11 mouse cellular contexts compared by ENCODE assay signal in the genomic region with DNA sequence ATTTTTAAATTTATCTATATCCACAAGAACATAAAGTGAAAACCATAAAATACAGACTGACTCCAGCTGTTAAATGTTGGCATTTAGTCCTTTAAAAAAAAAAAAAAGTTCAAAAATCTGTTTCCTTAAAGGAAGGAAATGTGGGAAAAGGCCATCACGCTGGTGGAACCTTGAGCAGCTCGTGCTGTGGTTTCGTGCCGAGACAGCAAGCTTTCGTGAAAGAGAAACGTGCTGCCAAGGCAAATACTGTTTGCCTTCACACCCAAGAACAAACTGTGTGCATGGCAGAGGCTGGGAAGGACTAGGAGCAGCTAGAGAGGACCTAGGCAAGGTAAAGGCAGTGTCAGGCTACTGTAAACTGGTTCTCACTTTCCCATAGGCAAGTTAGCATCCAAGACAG.
DNase-seq lines count a peak whose midpoint lies in the region; ATAC-seq lines count a peak whose summit lies in the region.
"Had no signal": no experiment of that assay in that cellular context is flagged by ENCODE, and none has a peak within 500 bp of the region (broad histone marks: within the 10 kb centered on the region; RNA-seq: fewer than 3 reads in every experiment).

No protein-coding gene starts in this region.

- no peak for DNase-seq in kidney, adult 18-20 months
- peak; percentile 48 to 49 for DNase-seq in B cell, adult 2 months
- DNase-seq in limb, embryonic 10.5 days (ENCODE audit: low spot score): no peak
- DNase-seq in testis, postnatal 14 days (ENCODE audit: low spot score): no peak
- no peak for DNase-seq in retina, embryonic 14.5 days (ENCODE audit: low spot score)
- DNase-seq in left cerebral cortex, adult 18-20 months (ENCODE audit: low spot score in 2 of 2): no peak
- DNase-seq: adrenal gland, postnatal 25 days; thymus, postnatal 25 days had no signal

- no peak overlapping the region for H3K9ac ChIP-seq in kidney, embryonic 15.5 days
- H3K9ac ChIP-seq: embryonic facial prominence, embryonic 12.5 days had no signal

- no peak overlapping the region for H3K4me3 ChIP-seq in kidney, embryonic 15.5 days (replicated peaks)
- no peak overlapping the region for H3K4me3 ChIP-seq in limb, embryonic 10.5 days
- H3K4me3 ChIP-seq: embryonic facial prominence, embryonic 12.5 days had no signal

- no peak overlapping the region for H3K4me2 ChIP-seq in kidney, embryonic 15.5 days
- H3K4me2 ChIP-seq: embryonic facial prominence, embryonic 12.5 days had no signal

- H3K27me3 ChIP-seq in kidney, embryonic 15.5 days: peaks cover 4% of the 10 kb centered on the region; the same call in 1 of the 2 replicates
- H3K27me3 ChIP-seq in limb, embryonic 10.5 days (ENCODE audit: low read depth, poor library complexity, severe bottlenecking): peaks cover 63% of the 10 kb centered on the region
- H3K27me3 ChIP-seq: embryonic facial prominence, embryonic 12.5 days had no signal

- H3K9me3 ChIP-seq in kidney, embryonic 15.5 days (replicated peaks): no peaks in the 10 kb centered on the region
- no peaks in the 10 kb centered on the region for H3K9me3 ChIP-seq in limb, embryonic 10.5 days (replicated peaks)
- H3K9me3 ChIP-seq: embryonic facial prominence, embryonic 12.5 days had no signal

- H3K36me3 ChIP-seq in kidney, embryonic 15.5 days: no peaks in the 10 kb centered on the region
- H3K36me3 ChIP-seq in limb, embryonic 10.5 days: no peaks in the 10 kb centered on the region
- H3K36me3 ChIP-seq: embryonic facial prominence, embryonic 12.5 days had no signal

- WGBS in kidney, embryonic 15.5 days: 34% methylated on average over 6 of the region's 6 CpGs
- WGBS in limb, embryonic 10.5 days: 47% methylated on average over 6 of the region's 6 CpGs

- H3K4me1 ChIP-seq in kidney, embryonic 15.5 days: peaks cover 42% of the 10 kb centered on the region
- peaks cover 43% of the 10 kb centered on the region for H3K4me1 ChIP-seq in limb, embryonic 10.5 days

- H3K27ac ChIP-seq in kidney, embryonic 15.5 days: 0 out of 2 replicates have a peak overlapping the region, but pooled peaks have one; percentile 41
- 0 out of 2 replicates have a peak overlapping the region, but pooled peaks have one; percentile 19 for H3K27ac ChIP-seq in limb, embryonic 10.5 days
- H3K27ac ChIP-seq: embryonic facial prominence, embryonic 12.5 days had no signal

- ATAC-seq in kidney, embryonic 15.5 days (replicated peaks; ENCODE audit: low FRiP score): no peak
- ATAC-seq in common myeloid progenitor, adult 5-6 weeks (replicated peaks; ENCODE audit: low read depth, poor library complexity, severe bottlenecking): peak; percentile 23; the same call in 1 of the 2 replicates

Comparison
In these comparisons a context has a peak if more than half of its experiments do, and no peak if none do; other contexts are left out.
1. DNase-seq: peak in B cell, adult 2 months (2 of 2); none in kidney, adult 18-20 months (single experiment), limb, embryonic 10.5 days (single experiment), testis, postnatal 14 days (single experiment), retina, embryonic 14.5 days (single experiment) and left cerebral cortex, adult 18-20 months (0 of 2).